Comparison of ENCODE assay signal across 7 mouse cellular contexts in genomic region chr4:12140592-12141062, GRCm38 (mm10). TPM values are rescaled to one million over a fixed set of nuclear protein-coding genes. Genes with fewer than 3 reads are reported as not detected.
A peak's percentile ranks its signal among the peaks of the same experiment; 100 is the strongest.
DNase-seq lines count a peak whose midpoint lies in the region; ATAC-seq and TF ChIP-seq lines count a peak whose summit lies in the region.
"Not testable (repeated sequence)": the region's sequence is repeated elsewhere in the genome, so short reads cannot be mapped to it uniquely, and the experiment has no call there.

No protein-coding gene starts in this region.

- WGBS in hindbrain, embryonic 16.5 days: 9% methylated on average over 21 of the region's 40 CpGs
- WGBS in olfactory bulb, adult 2 months: 4% methylated on average over 23 of the region's 40 CpGs

- peak overlapping the region; percentile 57 for H3K9ac ChIP-seq in hindbrain, embryonic 16.5 days (ENCODE audit: low read depth, low read length)

- not testable (repeated sequence) for H3K9me3 ChIP-seq in hindbrain, embryonic 16.5 days (ENCODE audit: control insufficient read depth, low read length)

- not testable (repeated sequence) for TF ChIP-seq CTCF in olfactory bulb, adult 2 months (IDR thresholded peaks at IDR 0.05; ENCODE audit: insufficient read depth, low read depth, low read length)

- H3K27ac ChIP-seq in hindbrain, embryonic 16.5 days (ENCODE audit: low read depth, low read length): peak overlapping the region; percentile 23; the same call in 1 of the 2 replicates
- peak overlapping the region; percentile 78; the same call in 1 of the 2 replicates for H3K27ac ChIP-seq in olfactory bulb, adult 2 months (ENCODE audit: insufficient read depth, low read depth, low read length)

- DNase-seq in adrenal gland, postnatal 10 days: peak; percentile 30
- DNase-seq in embryo, embryonic 10.5 days (ENCODE audit: low spot score): peak; percentile 12
- DNase-seq in gastrocnemius, postnatal 10 days: peak; percentile 6
- DNase-seq in left cerebral cortex, postnatal 4 days: peak; percentile 13
- DNase-seq in lung, postnatal 25 days (ENCODE audit: low spot score): peak; percentile 7

- peak overlapping the region; percentile 45 for H3K4me2 ChIP-seq in hindbrain, embryonic 16.5 days (ENCODE audit: low read length)

- H3K4me3 ChIP-seq in hindbrain, embryonic 16.5 days (ENCODE audit: low read length): peak overlapping the region; percentile 46
- peak overlapping the region; percentile 63 for H3K4me3 ChIP-seq in olfactory bulb, adult 2 months (ENCODE audit: insufficient read depth, low read depth, low read length)

- not testable (repeated sequence) for H3K4me1 ChIP-seq in hindbrain, embryonic 16.5 days (ENCODE audit: control insufficient read depth, insufficient read depth, low read depth, low read length); olfactory bulb, adult 2 months (ENCODE audit: control insufficient read depth, insufficient read depth, low read length)

- not testable (repeated sequence) for H3K36me3 ChIP-seq in hindbrain, embryonic 16.5 days (ENCODE audit: control insufficient read depth, insufficient read depth, low read length)

- TF ChIP-seq POLR2A in olfactory bulb, adult 2 months (IDR thresholded peaks at IDR 0.05; ENCODE audit: insufficient read depth, low read depth, low read length): not testable (repeated sequence)

- intact Hi-C loops in left cerebral cortex, postnatal 4 days (cut with DNase I): not testable (repeated sequence)

- not testable (repeated sequence) for H3K27me3 ChIP-seq in hindbrain, embryonic 16.5 days (replicated peaks; ENCODE audit: control insufficient read depth, insufficient read depth, low read length)

- peak; percentile 84; the same call in 1 of the 2 replicates for ATAC-seq in hindbrain, embryonic 16.5 days

RNA-seq across cellular contexts. Expression of gene Rbm12b1, which starts 0.6 kb away (rescaled TPM):
- 10 to 100 TPM in 1 of 2 experiments, 1 to 10 TPM in 1; 9.9 to 11.9 TPM for total RNA-seq in adrenal gland, postnatal 10 days (2021)
- 1 to 10 TPM; 3.5 to 6.9 TPM for total RNA-seq in gastrocnemius, postnatal 10 days (2021)
- 8.1 and 8.4 TPM in 2 replicates for polyA plus RNA-seq in hindbrain, embryonic 16.5 days (2015; fragmentation: Nextera tagmentation; extraction: Ambion mirVana)
- total RNA-seq in left cerebral cortex, postnatal 4 days (2021): 10 to 100 TPM; 19.8 to 21.5 TPM
- not detected in 2 replicates for polyA plus RNA-seq in olfactory bulb, adult 2 months (2012; ENCODE audit: insufficient read depth, insufficient read length, low replicate concordance, missing spikeins)

RNA-seq across cellular contexts. Expression of gene Fam92a, which starts 31.2 kb away (rescaled TPM):
- 10 to 100 TPM; 33.8 to 36.2 TPM for total RNA-seq in adrenal gland, postnatal 10 days (2021)
- 10 to 100 TPM; 23.0 to 23.4 TPM for total RNA-seq in gastrocnemius, postnatal 10 days (2021)
- polyA plus RNA-seq in hindbrain, embryonic 16.5 days (2015; fragmentation: Nextera tagmentation; extraction: Ambion mirVana): 82.6 and 99.3 TPM in 2 replicates
- total RNA-seq in left cerebral cortex, postnatal 4 days (2021): 10 to 100 TPM; 95.3 to 99.6 TPM
- not detected in 2 replicates for polyA plus RNA-seq in olfactory bulb, adult 2 months (2012; ENCODE audit: insufficient read depth, insufficient read length, low replicate concordance, missing spikeins)

RNA-seq across cellular contexts. Expression of gene Rbm12b2, which starts 51.4 kb away (rescaled TPM):
- 10 to 100 TPM in 1 of 2 experiments, 1 to 10 TPM in 1; 8.9 to 15.0 TPM for total RNA-seq in adrenal gland, postnatal 10 days (2021)
- 1 to 10 TPM; 4.8 to 8.1 TPM for total RNA-seq in gastrocnemius, postnatal 10 days (2021)
- polyA plus RNA-seq in hindbrain, embryonic 16.5 days (2015; fragmentation: Nextera tagmentation; extraction: Ambion mirVana): 11.8 and 12.6 TPM in 2 replicates
- 10 to 100 TPM; 24.5 to 28.6 TPM for total RNA-seq in left cerebral cortex, postnatal 4 days (2021)
- polyA plus RNA-seq in olfactory bulb, adult 2 months (2012; ENCODE audit: insufficient read depth, insufficient read length, low replicate concordance, missing spikeins): not detected in 2 replicates

Comparison
In these comparisons a context has a peak if more than half of its experiments do, and no peak if none do; other contexts are left out.
1. Peak in every context shown above with its lines: DNase-seq, ATAC-seq, H3K4me3 ChIP-seq and H3K27ac ChIP-seq.